Mouse (Mus musculus): ENCODE results near the gene Dock7.

The Dock7 gene

GRCm38 (mm10) chr4:99119051-99119450, 1.7 kb downstream of the Dock7 start:
- DNase-seq: no peak

GRCm38 (mm10) chr4:99115797-99116196, 4.9 kb downstream of the Dock7 start:
- no peak for DNase-seq

- DNase-seq: no peak
Observed at GRCm38 (mm10) chr4:99111670-99112069, 9.0 kb downstream of the Dock7 start.

GRCm38 (mm10) chr4:99108817-99109216, 11.9 kb downstream of the Dock7 start:
- no peak for DNase-seq

- no peak for DNase-seq
Observed at GRCm38 (mm10) chr4:99102846-99103245, 17.9 kb downstream of the Dock7 start.

- DNase-seq: no peak
Observed at GRCm38 (mm10) chr4:99100724-99101123, 20.0 kb downstream of the Dock7 start.

- no peak for DNase-seq
Observed at GRCm38 (mm10) chr4:99091777-99092176, 28.9 kb downstream of the Dock7 start.

- DNase-seq: no peak
Observed at GRCm38 (mm10) chr4:99091151-99091701, 29.5 kb downstream of the Dock7 start.

- no peak for DNase-seq
Observed at GRCm38 (mm10) chr4:99087760-99088485, 32.8 kb downstream of the Dock7 start.

- no peak for DNase-seq
Observed at GRCm38 (mm10) chr4:99083862-99084261, 36.9 kb downstream of the Dock7 start.

GRCm38 (mm10) chr4:99081169-99081568, 39.5 kb downstream of the Dock7 start:
- no peak for DNase-seq

GRCm38 (mm10) chr4:99078005-99078404, 42.7 kb downstream of the Dock7 start:
- no peak for DNase-seq

GRCm38 (mm10) chr4:99068806-99069205, 51.9 kb downstream of the Dock7 start:
- DNase-seq: no peak

GRCm38 (mm10) chr4:99064524-99064923, 56.2 kb downstream of the Dock7 start:
- DNase-seq: no peak

- no peak for DNase-seq
Observed at GRCm38 (mm10) chr4:99048581-99048980, 72.1 kb downstream of the Dock7 start.

GRCm38 (mm10) chr4:99046471-99046870, 74.2 kb downstream of the Dock7 start:
- DNase-seq: no peak

- no peak for DNase-seq
Observed at GRCm38 (mm10) chr4:99044854-99045253, 75.9 kb downstream of the Dock7 start.

GRCm38 (mm10) chr4:99032921-99033320, 87.8 kb downstream of the Dock7 start:
- no peak for DNase-seq

GRCm38 (mm10) chr4:99030686-99031085, 90.0 kb downstream of the Dock7 start, which contains the start of gene Angptl3:
Gene Angptl3, plus strand, starts transcription at chr4:99030954.
- DNase-seq: no peak

- DNase-seq: no peak
Observed at GRCm38 (mm10) chr4:99028377-99028776, 92.3 kb downstream of the Dock7 start.

- no peak for DNase-seq
Observed at GRCm38 (mm10) chr4:99022221-99022620, 98.5 kb downstream of the Dock7 start.

GRCm38 (mm10) chr4:99011039-99011438, 109.7 kb downstream of the Dock7 start:
- DNase-seq: no peak

- DNase-seq: no peak
Observed at GRCm38 (mm10) chr4:99006319-99006718, 114.4 kb downstream of the Dock7 start.

GRCm38 (mm10) chr4:99005574-99005973, 115.1 kb downstream of the Dock7 start:
- DNase-seq: no peak

- no peak for DNase-seq
Observed at GRCm38 (mm10) chr4:98993491-98993890, 127.2 kb downstream of the Dock7 start.

Measured in cerebellum, adult 9-11 months (tissue).